Mouse (Mus musculus) testis, adult 2 months (tissue): ENCODE data around the gene B3gnt9. TPM values are rescaled to one million over a fixed set of nuclear protein-coding genes. Genes with fewer than 3 reads are reported as not detected.

Experiments
- H3K27ac ChIP-seq: fragments of 200-500 bp; 2 replicates; pipeline ENCODE4 v1.5.1; 2012; ENCODE audit warnings: low read depth, low read length; ENCODE audit not compliant: control insufficient read depth, insufficient read depth
- H3K27me3 ChIP-seq: fragments of 200-500 bp; 2 replicates; pipeline ENCODE4 v1.6.1; 2012; ENCODE audit warnings: mild to moderate bottlenecking, low read length, moderate library complexity; ENCODE audit not compliant: control insufficient read depth, insufficient read depth
- H3K36me3 ChIP-seq: fragments of 200-500 bp; 2 replicates; pipeline ENCODE4 v1.6.1; 2012; ENCODE audit warnings: mild to moderate bottlenecking, low read length; ENCODE audit not compliant: control insufficient read depth, insufficient read depth
- H3K4me1 ChIP-seq: fragments of 200-500 bp; 2 replicates; pipeline ENCODE4 v1.6.1; 2012; ENCODE audit warnings: low read length; ENCODE audit not compliant: control insufficient read depth, insufficient read depth
- H3K4me3 ChIP-seq: fragments of 200-500 bp; 2 replicates; pipeline ENCODE4 v1.5.1; 2012; ENCODE audit warnings: low read depth, mild to moderate bottlenecking, low read length, moderate library complexity, mixed read lengths; ENCODE audit not compliant: control insufficient read depth
- CTCF ChIP-seq: fragments of 200-500 bp; IDR thresholded peaks from 2 replicates; pipeline ENCODE4 v1.5.1; 2012; ENCODE audit warnings: low read depth, mild to moderate bottlenecking, inconsistent platforms, low read length, moderate library complexity; ENCODE audit not compliant: control insufficient read depth, insufficient read depth, insufficient replicate concordance
- POLR2A ChIP-seq: fragments of 200-500 bp; IDR thresholded peaks from 2 replicates; pipeline ENCODE4 v1.6.1; 2012; ENCODE audit warnings: low read depth, mild to moderate bottlenecking, inconsistent platforms, low read length, moderate library complexity; ENCODE audit not compliant: control insufficient read depth
- polyA plus RNA-seq: library from polyadenylated mRNA; depleted of rRNA; stranded (reverse); fragments of >200 nt; gene quantifications from 2 replicates; pipeline ENCODE4 v1.2.3, GENCODE M21; 2012

Gene B3gnt9
- polyA plus RNA-seq, 1 experiment = 6.8 TPM

GRCm38 (mm10) chr8:105263244-105263912, 8.4 kb upstream of the B3gnt9 start:
- no peak for TF ChIP-seq CTCF
- TF ChIP-seq POLR2A = no peak
- Histone ChIP-seq H3K4me1 (peaks cover 18% of the 10 kb centered on the region), H3K27me3 (no peaks in the 10 kb centered on the region), H3K36me3 (no peaks in the 10 kb centered on the region), H3K27ac (no peak overlapping the region), H3K4me3 (no peak overlapping the region)

- no peak for TF ChIP-seq CTCF
- no peak for TF ChIP-seq POLR2A
- Histone ChIP-seq H3K27me3 (no peaks in the 10 kb centered on the region), H3K36me3 (no peaks in the 10 kb centered on the region), H3K27ac (no peak overlapping the region), H3K4me1 (peaks cover 14% of the 10 kb centered on the region), H3K4me3 (no peak overlapping the region)
Observed at GRCm38 (mm10) chr8:105261326-105261980, 6.5 kb upstream of the B3gnt9 start.

DNA sequence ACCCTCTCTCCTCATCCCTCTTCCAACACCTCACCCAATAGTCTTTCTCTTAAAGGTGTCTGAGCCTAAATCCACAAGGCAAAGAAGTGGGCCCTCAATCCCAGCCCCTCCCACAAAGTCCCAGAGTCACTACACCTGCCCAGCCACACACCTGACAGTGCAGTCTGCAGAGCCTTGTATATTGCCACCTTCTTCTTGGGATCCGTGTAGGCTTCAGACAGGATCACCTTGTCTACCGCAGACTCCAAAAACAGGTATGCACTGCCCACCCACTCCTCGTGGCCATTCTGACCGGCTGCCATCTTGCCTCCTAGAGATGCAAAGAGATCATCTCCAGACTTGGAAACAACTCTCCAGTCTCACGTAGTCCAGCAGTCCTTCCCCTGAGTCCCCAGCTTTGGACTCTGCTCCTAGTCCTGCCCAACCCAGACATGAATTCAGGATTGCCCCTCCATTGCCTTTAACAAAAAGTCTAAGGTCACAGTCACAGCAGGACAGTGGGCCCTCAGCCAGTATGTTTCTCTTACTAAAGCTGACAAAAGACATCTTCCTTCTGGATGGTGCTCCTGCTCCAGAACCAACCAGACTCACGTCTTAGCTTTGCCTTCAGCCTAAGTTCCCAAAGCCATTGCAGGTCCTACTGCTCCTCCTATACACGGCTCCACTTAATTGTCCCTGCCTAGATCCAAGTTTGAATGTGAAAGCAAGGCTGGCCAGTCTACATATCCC, 5.6 kb upstream of the B3gnt9 start:
- H3K27me3 ChIP-seq = no peaks in the 10 kb centered on the region
- peaks cover 14% of the 10 kb centered on the region for H3K4me1 ChIP-seq
- no peak overlapping the region for H3K4me3 ChIP-seq
- no peaks in the 10 kb centered on the region for H3K36me3 ChIP-seq
- TF ChIP-seq CTCF = no peak
- TF ChIP-seq POLR2A = no peak
- no peak overlapping the region for H3K27ac ChIP-seq

GRCm38 (mm10) chr8:105259721-105260320, 4.9 kb upstream of the B3gnt9 start:
- no peaks in the 10 kb centered on the region for H3K36me3 ChIP-seq
- TF ChIP-seq POLR2A (0 out of 2 replicates have a peak, but pooled peaks have one; percentile 19), CTCF (peak; percentile 98)

GRCm38 (mm10) chr8:105258911-105259720, 4.2 kb upstream of the B3gnt9 start:
- Histone ChIP-seq H3K4me1 (peaks cover 24% of the 10 kb centered on the region), H3K36me3 (no peaks in the 10 kb centered on the region), H3K27ac (no peak overlapping the region), H3K4me3 (peak overlapping the region; percentile 30), H3K27me3 (no peaks in the 10 kb centered on the region)
- no peak for TF ChIP-seq CTCF
- no peak for TF ChIP-seq POLR2A

More at GRCm38 (mm10) chr8:105259721-105260320, 4.9 kb upstream of the B3gnt9 start:
- peak overlapping the region; percentile 30 for H3K4me3 ChIP-seq
- no peak overlapping the region for H3K27ac ChIP-seq
- no peaks in the 10 kb centered on the region for H3K27me3 ChIP-seq
- peaks cover 17% of the 10 kb centered on the region for H3K4me1 ChIP-seq

DNA sequence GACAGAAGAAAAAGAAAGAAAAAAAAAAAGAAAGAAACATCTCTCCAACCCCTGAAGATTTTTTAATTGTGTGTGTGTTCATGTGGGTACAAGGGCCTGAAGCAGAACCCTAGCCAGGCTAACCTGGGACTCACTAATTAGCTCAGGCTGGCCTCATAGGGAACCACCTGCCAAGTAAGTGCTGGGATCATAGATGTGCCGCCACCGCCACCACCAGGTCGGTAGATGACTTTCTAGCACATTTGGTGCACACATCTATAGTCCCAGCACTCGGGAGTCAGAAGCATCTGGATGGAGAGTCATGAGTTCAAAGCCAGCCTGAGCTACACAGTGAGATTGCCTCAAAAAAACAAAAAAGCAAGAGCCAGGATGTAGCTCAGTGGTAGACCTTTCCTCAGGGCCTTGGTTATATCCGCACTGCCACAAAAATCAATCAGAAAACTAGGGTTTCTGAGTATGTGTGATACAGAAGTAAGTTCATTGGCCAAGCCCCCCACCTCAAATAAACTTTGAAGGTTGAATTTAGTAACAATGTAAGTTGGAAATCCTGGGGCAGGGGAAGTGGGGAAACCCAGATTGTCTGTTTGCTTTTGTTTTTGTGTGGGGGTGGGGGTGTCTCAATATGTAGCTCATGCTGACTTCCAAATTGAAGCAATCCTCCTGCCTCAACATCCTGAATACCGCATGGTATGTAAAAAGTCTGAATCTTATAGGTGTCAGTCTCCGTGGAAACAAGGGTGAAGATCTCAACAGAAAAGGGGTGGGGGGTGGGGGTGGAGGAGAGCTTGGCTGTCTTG, 2.6 kb upstream of the B3gnt9 start:
- Histone ChIP-seq H3K27ac (no peak overlapping the region), H3K27me3 (no peaks in the 10 kb centered on the region), H3K36me3 (no peaks in the 10 kb centered on the region), H3K4me1 (peaks cover 29% of the 10 kb centered on the region), H3K4me3 (no peak overlapping the region)
- TF ChIP-seq CTCF = no peak
- no peak for TF ChIP-seq POLR2A
